Mouse (Mus musculus): ENCODE measurements around the gene Pard3.
A peak's percentile ranks its signal among the peaks of the same experiment; 100 is the strongest.

Gene Pard3

DNA sequence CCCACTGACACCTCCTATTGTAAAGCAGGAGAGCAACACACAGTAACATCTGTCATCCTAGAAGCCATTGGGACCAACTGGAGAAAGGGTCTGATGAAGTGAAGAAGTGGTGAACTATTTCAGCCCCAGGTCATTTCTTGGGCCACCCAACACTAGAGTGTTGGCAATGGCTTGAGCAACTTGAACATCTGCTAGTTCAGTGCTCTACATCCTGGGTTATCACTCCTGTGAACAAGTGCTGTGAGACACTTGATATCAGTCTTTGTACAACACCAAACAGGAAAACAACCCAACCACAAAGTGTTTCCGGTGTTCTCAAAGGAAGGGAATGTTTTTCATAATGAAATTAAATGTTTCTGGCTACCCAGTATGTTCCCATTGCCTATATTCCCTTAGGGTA, 438.1 kb downstream of the Pard3 start:
- DNase-seq (ENCODE audit: low spot score), result no peak

DNA sequence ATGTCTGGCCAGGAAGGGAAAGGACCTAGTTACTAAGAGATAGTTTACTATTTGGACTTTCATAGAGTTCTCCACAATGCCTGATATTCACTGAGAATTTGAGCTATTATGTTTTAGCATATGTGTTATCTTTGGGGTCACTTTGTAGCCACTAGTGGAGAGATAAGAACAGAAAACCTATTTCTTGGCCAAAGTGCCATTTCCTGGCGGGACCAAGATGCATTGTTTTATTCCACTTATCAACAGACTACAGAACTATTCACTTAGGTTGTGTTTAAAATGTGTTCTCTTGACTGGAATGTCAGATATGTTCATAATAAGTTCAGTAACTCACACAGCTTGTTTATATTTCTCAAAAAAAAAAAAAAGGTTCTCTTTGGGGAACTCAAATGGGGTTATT, 441.6 kb downstream of the Pard3 start:
- DNase-seq (ENCODE audit: low spot score), result no peak

- no peak for DNase-seq (ENCODE audit: low spot score)
Observed at GRCm38 (mm10) chr8:127506336-127506735, 442.6 kb downstream of the Pard3 start.

- no peak for DNase-seq (ENCODE audit: low spot score)
Observed at GRCm38 (mm10) chr8:127511341-127511740, 447.6 kb downstream of the Pard3 start.

- no peak for DNase-seq (ENCODE audit: low spot score)
Observed at GRCm38 (mm10) chr8:127512001-127512573, 448.4 kb downstream of the Pard3 start.

DNA sequence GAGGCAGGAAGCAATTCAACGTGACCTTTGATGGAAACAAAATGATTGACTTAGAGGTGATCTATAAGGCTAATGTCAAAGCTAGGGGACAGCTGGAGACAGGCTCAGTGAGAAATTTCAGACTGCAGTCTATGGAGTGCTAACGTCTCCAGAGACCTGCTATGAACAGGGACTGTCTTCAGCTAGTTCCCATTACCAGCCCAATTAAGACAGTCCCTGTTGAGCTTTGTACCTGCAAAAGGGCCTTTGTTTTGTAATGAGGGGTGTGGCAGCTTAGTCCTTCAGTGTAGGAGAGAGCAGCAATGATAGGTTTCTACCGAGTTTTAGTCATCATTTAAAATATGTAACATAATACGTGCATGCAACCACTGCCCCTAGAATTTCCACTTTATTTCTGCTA, 448.9 kb downstream of the Pard3 start:
- no peak for DNase-seq (ENCODE audit: low spot score)

DNA sequence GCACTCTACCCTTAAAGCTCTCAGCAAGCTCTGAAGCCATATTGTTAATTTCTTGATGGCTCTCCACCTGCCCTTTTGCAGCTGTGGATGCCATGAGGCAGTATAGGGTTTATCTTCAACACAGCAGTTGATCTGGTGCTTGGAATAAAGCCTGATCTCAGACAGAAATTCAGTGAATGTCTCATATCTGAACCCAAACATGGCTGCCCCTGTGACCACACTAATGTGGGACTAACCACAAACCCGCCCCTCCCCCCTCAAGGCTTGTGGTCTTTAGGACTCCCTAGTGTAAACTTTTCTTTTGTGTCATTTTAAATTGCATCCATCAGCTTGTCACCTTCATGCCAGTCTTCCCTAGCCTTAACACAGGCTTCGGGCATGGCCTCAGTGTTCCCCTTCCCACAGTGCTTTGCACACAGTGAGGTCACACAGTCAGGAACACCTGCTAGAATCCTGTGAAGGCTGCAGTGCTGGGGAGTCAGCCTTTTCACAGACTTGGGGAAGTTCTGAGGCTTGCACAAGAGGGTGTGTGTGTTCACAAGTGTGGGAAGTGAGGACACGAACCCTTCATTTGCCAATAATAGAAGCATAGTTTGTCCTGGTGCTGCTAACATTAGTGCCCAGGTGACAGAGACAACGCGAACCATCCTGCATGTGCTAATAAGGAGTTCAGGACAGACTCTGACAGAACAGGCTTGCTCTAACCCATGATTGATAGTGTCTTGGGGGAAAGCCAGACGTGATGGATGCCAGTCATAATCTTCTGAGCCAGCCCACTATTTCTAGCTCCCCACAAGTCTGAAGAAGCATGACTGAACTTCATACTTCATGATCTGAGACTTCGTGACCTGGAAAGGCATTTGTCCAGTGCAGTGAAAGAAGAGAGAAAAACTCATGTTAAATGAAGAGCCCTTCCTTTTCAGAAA, 451.4 kb downstream of the Pard3 start:
- DNase-seq (ENCODE audit: low spot score), result no peak

DNA sequence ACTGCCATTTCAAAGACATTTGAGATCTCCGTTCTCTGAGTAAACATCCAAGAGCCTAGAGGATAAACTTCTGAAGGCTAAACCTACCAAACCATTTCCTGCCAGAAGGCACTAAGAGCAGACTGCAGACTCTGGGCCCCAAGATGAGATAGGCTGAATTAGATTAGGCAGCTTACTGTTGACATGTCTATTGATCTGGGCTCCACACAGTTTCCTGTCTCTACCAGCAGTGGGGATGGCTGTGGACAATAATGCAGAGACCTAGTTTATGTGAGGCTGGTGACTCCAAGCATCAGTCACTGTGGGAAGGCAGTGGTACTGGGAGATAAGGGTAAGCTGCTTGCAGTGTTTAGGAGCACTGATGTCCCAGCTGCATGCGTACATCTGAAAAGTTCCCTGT, 452.4 kb downstream of the Pard3 start:
- DNase-seq (ENCODE audit: low spot score), result no peak

DNA sequence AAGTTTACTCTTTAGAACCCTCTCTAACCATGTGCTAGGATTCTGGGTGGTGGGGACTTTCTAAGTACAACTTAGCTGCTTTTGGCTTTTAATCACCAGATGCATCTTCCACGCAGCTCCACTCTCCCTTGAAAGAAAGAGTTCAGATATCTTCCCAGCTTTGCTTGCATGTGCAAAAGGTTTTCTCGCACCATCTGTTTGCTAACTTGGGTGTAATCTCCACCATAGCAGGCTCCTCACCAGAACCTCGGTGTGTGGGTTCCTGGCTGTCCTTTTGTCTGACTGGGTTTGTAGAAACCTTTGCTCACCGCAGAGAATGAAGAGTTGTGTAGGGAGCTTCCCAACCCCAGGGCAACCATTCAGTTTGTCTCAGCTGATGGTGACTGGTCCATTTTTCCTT, 462.0 kb downstream of the Pard3 start:
- DNase-seq (ENCODE audit: low spot score), result no peak

DNA sequence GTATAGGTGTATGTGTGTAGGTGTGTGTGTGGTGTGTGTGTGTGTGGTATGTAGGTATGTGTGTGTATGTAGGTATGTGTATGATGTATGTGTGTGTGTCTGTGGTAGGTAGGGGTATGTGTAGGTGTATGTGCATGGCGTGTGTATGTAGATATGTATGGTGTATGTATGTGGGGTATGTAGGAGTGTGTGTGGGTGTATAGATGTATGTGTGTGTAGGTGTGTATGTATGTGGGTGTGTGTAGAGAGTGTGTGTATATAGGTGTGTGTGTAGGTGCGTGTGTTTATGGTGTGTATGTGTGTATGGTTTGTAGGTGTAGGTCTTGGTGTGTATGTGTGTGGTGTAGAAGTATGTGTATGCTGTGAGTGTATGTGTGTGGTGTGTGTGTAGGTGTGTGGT, 464.6 kb downstream of the Pard3 start:
- no peak for DNase-seq (ENCODE audit: low spot score)

- DNase-seq (ENCODE audit: low spot score), result no peak
Observed at GRCm38 (mm10) chr8:127529746-127530145, 466.1 kb downstream of the Pard3 start.

DNA sequence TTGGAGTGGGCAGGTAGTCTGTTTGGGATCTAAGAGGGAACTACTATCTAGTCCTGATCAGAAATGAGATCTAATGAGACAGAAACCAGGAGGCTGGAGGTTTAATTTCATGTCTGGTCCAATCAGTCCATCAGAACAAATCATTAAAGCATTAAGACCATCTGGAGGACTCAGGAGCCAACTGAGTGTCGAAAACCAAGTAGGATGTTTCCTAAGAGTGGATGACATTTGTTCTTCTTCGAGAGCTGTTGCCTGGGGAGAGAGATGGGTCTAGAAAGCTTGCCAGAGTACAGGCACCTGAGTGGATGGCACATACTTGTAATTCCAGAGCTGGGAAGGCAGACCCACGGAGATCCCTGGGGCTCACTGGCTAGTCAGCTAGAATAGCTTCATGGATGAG, 468.2 kb downstream of the Pard3 start:
- no peak for DNase-seq (ENCODE audit: low spot score)

DNA sequence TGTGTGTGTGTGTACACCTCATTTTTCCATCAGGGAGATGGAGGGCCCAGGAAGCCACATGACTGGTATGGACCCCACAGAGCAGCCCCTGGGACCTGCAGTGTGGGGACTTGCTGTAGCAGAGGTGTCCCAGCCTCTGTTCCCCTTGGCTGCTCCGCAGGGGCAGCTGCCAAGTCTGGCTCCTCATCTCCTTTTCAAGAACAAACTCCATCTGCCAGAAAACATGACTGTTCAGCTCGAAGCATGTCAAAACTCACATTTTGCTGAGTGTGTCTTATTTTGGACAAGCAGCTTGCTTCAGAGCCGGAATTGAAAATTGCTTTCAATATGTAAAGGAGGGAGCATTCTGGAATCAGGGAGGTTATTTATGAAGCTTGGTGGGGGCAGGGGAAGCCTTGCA, 471.1 kb downstream of the Pard3 start:
- peak; percentile 49 for DNase-seq (ENCODE audit: low spot score)

GRCm38 (mm10) chr8:127535192-127535845, 471.6 kb downstream of the Pard3 start:
- no peak for DNase-seq (ENCODE audit: low spot score)

GRCm38 (mm10) chr8:127535846-127536220, 472.1 kb downstream of the Pard3 start:
- no peak for DNase-seq (ENCODE audit: low spot score)

DNA sequence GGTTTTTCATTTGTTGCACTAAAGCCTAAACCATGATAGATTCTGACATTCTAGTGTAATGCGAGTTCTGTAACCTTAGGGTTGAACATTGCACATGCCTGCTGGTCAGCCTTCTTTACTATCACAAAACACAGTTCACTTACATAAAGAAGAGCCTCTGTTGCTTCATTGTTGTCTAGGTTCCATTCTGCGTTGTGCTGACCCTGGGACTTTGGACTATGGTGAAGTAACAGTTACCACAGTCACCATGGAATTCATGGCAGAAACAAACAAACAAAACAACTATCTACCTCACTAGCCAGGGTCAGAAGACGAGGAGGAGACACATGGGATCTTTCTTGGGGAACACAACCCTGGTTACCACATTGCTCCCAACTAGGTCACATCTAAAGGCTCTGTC, 476.1 kb downstream of the Pard3 start:
- no peak for DNase-seq (ENCODE audit: low spot score)

- no peak for DNase-seq (ENCODE audit: low spot score)
Observed at GRCm38 (mm10) chr8:127540273-127540672, 476.6 kb downstream of the Pard3 start.

- no peak for DNase-seq (ENCODE audit: low spot score)
Observed at GRCm38 (mm10) chr8:127542162-127542561, 478.5 kb downstream of the Pard3 start.

DNA sequence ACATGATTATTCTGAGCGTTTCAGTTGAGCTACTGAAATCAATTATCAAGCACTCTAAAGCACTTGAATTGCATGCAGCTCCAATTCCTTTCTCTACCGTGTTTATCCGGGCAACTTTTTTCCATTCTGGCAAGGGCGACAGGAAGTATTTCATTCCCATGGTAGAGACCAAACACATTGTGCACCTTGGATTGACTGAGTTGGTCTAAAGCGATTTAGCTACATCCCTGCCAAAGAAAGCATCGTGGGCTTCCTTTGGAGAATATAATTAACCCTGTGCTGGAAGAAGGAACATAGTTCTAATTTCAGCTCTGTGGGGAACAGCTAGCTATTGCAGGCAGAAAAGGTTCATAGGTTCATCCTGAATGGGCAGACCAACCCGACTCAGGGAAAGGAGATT, 480.0 kb downstream of the Pard3 start:
- no peak for DNase-seq (ENCODE audit: low spot score)

GRCm38 (mm10) chr8:127546161-127546560, 482.5 kb downstream of the Pard3 start:
- no peak for DNase-seq (ENCODE audit: low spot score)

- no peak for DNase-seq (ENCODE audit: low spot score)
Observed at GRCm38 (mm10) chr8:127550928-127551327, 487.2 kb downstream of the Pard3 start.

DNA sequence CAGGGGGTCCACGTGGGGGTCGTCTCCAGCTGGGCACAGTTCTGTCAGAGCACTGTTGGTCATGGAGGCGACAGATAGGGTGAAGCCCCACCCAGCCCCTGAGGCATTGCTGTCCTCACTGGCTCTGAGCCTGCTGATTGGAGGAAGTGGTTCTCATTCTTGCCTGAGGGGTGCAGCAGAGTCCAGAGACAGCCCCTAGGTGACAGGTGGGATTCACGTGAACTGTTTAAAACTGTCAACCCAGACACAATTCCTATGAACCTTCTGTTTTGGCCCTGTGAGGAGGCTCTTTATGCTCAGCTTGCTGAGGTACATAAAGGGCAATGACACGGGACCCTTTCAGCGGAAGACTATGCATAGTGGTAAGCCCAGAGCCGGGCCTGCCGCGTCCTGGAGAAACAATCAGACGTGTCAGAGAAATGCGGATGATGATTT, 488.5 kb downstream of the Pard3 start:
- peak; percentile 33 for DNase-seq (ENCODE audit: low spot score)

- no peak for DNase-seq (ENCODE audit: low spot score)
Observed at GRCm38 (mm10) chr8:127552836-127553235, 489.1 kb downstream of the Pard3 start.

Data from layer of hippocampus, adult 11-12 months (tissue).